Mouse (Mus musculus) heart, postnatal 0 days (tissue): ENCODE data around the gene Arid5a.

Source experiments
- CTCF ChIP-seq: IDR thresholded peaks from 2 replicates; pipeline ENCODE4 v1.5.1; 2016; ENCODE audit warnings: antibody characterized with exemption, control low read depth, low read depth
- EP300 ChIP-seq: IDR thresholded peaks from 2 replicates; pipeline ENCODE4 v1.6.1; 2016; ENCODE audit warnings: antibody characterized with exemption, low read depth

DNA sequence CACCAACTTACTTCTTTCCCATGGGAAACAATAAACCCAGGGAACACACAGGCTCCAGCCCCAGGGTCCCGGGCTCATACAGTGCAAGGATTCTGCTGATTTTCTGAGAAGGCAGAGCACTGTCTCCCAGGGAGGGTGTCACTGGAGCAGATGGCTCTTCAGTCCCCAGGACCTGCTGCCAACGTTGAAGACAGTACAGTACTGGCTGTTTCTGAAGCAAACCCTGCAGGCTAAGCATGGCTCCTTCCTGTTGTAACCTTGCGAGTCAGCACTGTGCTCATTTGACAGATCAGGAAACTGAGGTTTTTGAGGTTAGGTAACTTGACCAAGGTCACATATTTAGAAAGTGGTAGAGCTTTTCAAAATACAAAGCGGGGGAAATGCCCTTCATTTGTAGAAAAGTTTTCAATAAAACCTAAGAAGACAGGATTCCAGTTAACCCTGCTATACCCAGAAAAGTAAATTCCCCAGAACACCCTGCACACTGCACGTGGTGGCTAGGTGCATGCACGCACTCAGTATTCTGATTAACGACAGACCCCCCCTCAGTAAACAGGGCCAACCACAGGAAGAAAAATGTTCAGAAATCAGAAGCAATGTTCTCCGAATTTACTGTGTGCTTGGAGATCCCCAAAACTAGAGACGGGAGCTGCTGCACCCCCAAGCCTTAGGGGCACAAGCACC, 10.9 kb upstream of the Arid5a start:
- TF ChIP-seq EP300, result no peak
- TF ChIP-seq CTCF, result no peak
